16 mouse cellular contexts compared by ENCODE assay signal in genomic region chr7:133744701-133745100, GRCm38 (mm10). TPM values are rescaled to one million over a fixed set of nuclear protein-coding genes. Genes with fewer than 3 reads are reported as not detected.
DNase-seq lines count a peak whose midpoint lies in the region; ATAC-seq lines count a peak whose summit lies in the region.
"Had no signal": no experiment of that assay in that cellular context is flagged by ENCODE, and none has a peak within 500 bp of the region (broad histone marks: within the 10 kb centered on the region; RNA-seq: fewer than 3 reads in every experiment).

No protein-coding gene starts in this region.

- H3K4me3 ChIP-seq in lung, embryonic 16.5 days (ENCODE audit: low read length), result no peak overlapping the region
- H3K4me3 ChIP-seq: forebrain, embryonic 13.5 days; hindbrain, embryonic 10.5 days; midbrain, embryonic 10.5 days had no signal

- peak; percentile 63; the same call in 1 of the 2 replicates for ATAC-seq in lung, embryonic 16.5 days (ENCODE audit: low read depth)
- ATAC-seq in megakaryocyte-erythroid progenitor cell, adult 5-6 weeks (replicated peaks; ENCODE audit: low FRiP score, low TSS enrichment, poor library complexity, severe bottlenecking), result no peak
- ATAC-seq: forebrain, embryonic 13.5 days had no signal

- H3K9ac ChIP-seq in lung, embryonic 16.5 days (ENCODE audit: low read length), result 0 out of 2 replicates have a peak overlapping the region, but pooled peaks have one; percentile 27
- H3K9ac ChIP-seq: forebrain, embryonic 13.5 days had no signal

- no peaks in the 10 kb centered on the region for H3K27me3 ChIP-seq in lung, embryonic 16.5 days (ENCODE audit: control insufficient read depth, insufficient read depth, low read depth, low read length)
- H3K27me3 ChIP-seq: forebrain, embryonic 13.5 days had no signal

- H3K4me1 ChIP-seq in lung, embryonic 16.5 days (replicated peaks; ENCODE audit: control insufficient read depth, insufficient read depth, low read length), result peaks cover 8% of the 10 kb centered on the region; the same call in 1 of the 2 replicates
- H3K4me1 ChIP-seq: forebrain, embryonic 13.5 days; hindbrain, embryonic 10.5 days; midbrain, embryonic 10.5 days had no signal

- peak overlapping the region; percentile 37; the same call in 1 of the 2 replicates for H3K27ac ChIP-seq in lung, embryonic 16.5 days (ENCODE audit: low read length)
- H3K27ac ChIP-seq: forebrain, embryonic 13.5 days; hindbrain, embryonic 10.5 days; midbrain, embryonic 10.5 days had no signal

- DNase-seq in gastrocnemius, adult 18-20 months (ENCODE audit: low spot score), result peak; percentile 45
- DNase-seq in gastrocnemius, postnatal 10 days, result no peak
- DNase-seq in lung, postnatal 25 days (ENCODE audit: low spot score), result no peak
- DNase-seq in heart, postnatal 4 days, result peak; percentile 53
- no peak for DNase-seq in thymus, postnatal 25 days
- no peak for DNase-seq in neural tube, embryonic 10.5 days (ENCODE audit: extremely low spot score, low spot score)
- DNase-seq: adrenal gland, adult 2 months; cerebellum, adult 11-12 months; kidney, adult 9 months; right cerebral cortex, postnatal 14 days had no signal

- H3K36me3 ChIP-seq in lung, embryonic 16.5 days (ENCODE audit: control insufficient read depth, insufficient read depth, low read length), result no peaks in the 10 kb centered on the region

- H3K4me2 ChIP-seq in lung, embryonic 16.5 days (ENCODE audit: low read depth, low read length), result no peak overlapping the region
- H3K4me2 ChIP-seq: forebrain, embryonic 13.5 days had no signal

- H3K9me3 ChIP-seq in lung, embryonic 16.5 days (ENCODE audit: control insufficient read depth, low read length), result no peaks in the 10 kb centered on the region
- H3K9me3 ChIP-seq: forebrain, embryonic 13.5 days; hindbrain, embryonic 10.5 days; midbrain, embryonic 10.5 days had no signal

- 31% methylated on average over 4 of the region's 4 CpGs for WGBS in lung, embryonic 16.5 days

RNA-seq across cellular contexts. Expression of gene Fank1, which starts 32.0 kb away (rescaled TPM):
- not detected for total RNA-seq in gastrocnemius, adult 18-20 months (2021)
- total RNA-seq in gastrocnemius, postnatal 10 days (2021), result under 1 TPM in 1 of 2 experiments, not detected in 1; 0.38 TPM
- polyA plus RNA-seq in lung, embryonic 16.5 days (2015; fragmentation: Nextera tagmentation; extraction: Ambion mirVana), result 2.7 and 3.1 TPM in 2 replicates
- total RNA-seq in heart, postnatal 4 days (2021), result not detected
- total RNA-seq in megakaryocyte-erythroid progenitor cell, adult 5-6 weeks (2014; fragmentation: Nextera tagmentation), result not detected in 2 replicates
- total RNA-seq in megakaryocyte-erythroid progenitor cell, adult 5-6 weeks (2017), result not detected in 2 replicates
- total RNA-seq: liver, adult 2 months had no signal
- polyA plus RNA-seq: liver, adult 2 months had no signal

RNA-seq across cellular contexts. Expression of gene Uros, which starts 34.8 kb away (rescaled TPM):
- 10 to 100 TPM; 12.4 to 14.4 TPM for total RNA-seq in gastrocnemius, adult 18-20 months (2021)
- 10 to 100 TPM; 15.0 to 16.0 TPM for total RNA-seq in gastrocnemius, postnatal 10 days (2021)
- polyA plus RNA-seq in lung, embryonic 16.5 days (2015; fragmentation: Nextera tagmentation; extraction: Ambion mirVana), result 25.9 and 30.7 TPM in 2 replicates
- 10 to 100 TPM; 13.0 to 14.5 TPM for total RNA-seq in heart, postnatal 4 days (2021)
- total RNA-seq in megakaryocyte-erythroid progenitor cell, adult 5-6 weeks (2014; fragmentation: Nextera tagmentation), result 63.6 and 75.9 TPM in 2 replicates
- total RNA-seq in megakaryocyte-erythroid progenitor cell, adult 5-6 weeks (2017), result 42.4 and 82.1 TPM in 2 replicates

RNA-seq across cellular contexts. Expression of gene Bccip, which starts 35.6 kb away (rescaled TPM):
- 10 to 100 TPM; 81.4 to 84.1 TPM for total RNA-seq in gastrocnemius, adult 18-20 months (2021)
- 10 to 100 TPM; 54.8 to 57.8 TPM for total RNA-seq in gastrocnemius, postnatal 10 days (2021)
- polyA plus RNA-seq in lung, embryonic 16.5 days (2015; fragmentation: Nextera tagmentation; extraction: Ambion mirVana), result 147 and 151 TPM in 2 replicates
- total RNA-seq in heart, postnatal 4 days (2021), result 10 to 100 TPM; 45.8 to 54.5 TPM
- 163 and 166 TPM in 2 replicates for total RNA-seq in megakaryocyte-erythroid progenitor cell, adult 5-6 weeks (2014; fragmentation: Nextera tagmentation)
- 224 and 247 TPM in 2 replicates for total RNA-seq in megakaryocyte-erythroid progenitor cell, adult 5-6 weeks (2017)

RNA-seq across cellular contexts. Expression of gene Dhx32, which starts 37.8 kb away (rescaled TPM):
- total RNA-seq in gastrocnemius, adult 18-20 months (2021), result 10 to 100 TPM; 47.0 to 61.8 TPM
- total RNA-seq in gastrocnemius, postnatal 10 days (2021), result 10 to 100 TPM; 35.0 to 39.0 TPM
- 27.7 and 29.2 TPM in 2 replicates for polyA plus RNA-seq in lung, embryonic 16.5 days (2015; fragmentation: Nextera tagmentation; extraction: Ambion mirVana)
- 10 to 100 TPM; 39.0 to 41.5 TPM for total RNA-seq in heart, postnatal 4 days (2021)
- total RNA-seq in megakaryocyte-erythroid progenitor cell, adult 5-6 weeks (2014; fragmentation: Nextera tagmentation), result 19.6 and 25.9 TPM in 2 replicates
- 23.0 and 27.7 TPM in 2 replicates for total RNA-seq in megakaryocyte-erythroid progenitor cell, adult 5-6 weeks (2017)

Comparison
In these comparisons a context has a peak if more than half of its experiments do, and no peak if none do; other contexts are left out.
1. DNase-seq: peak in gastrocnemius, adult 18-20 months (single experiment) and heart, postnatal 4 days (single experiment); none in gastrocnemius, postnatal 10 days (single experiment), lung, postnatal 25 days (single experiment), thymus, postnatal 25 days (single experiment) and neural tube, embryonic 10.5 days (single experiment).